Mouse (Mus musculus): ENCODE data around the gene Nrd1.

Nrd1 gene

GRCm38 (mm10) chr4:108999999-109000950 is at the start of gene Nrd1:
Nrd1 (plus strand) TSS chr4:109000655.
- DNase-seq (ENCODE audit: low spot score), result peak; percentile 100

GRCm38 (mm10) chr4:108951663-108952062 is 48.8 kb upstream of the Nrd1 start:
- DNase-seq (ENCODE audit: low spot score), result no peak

DNA sequence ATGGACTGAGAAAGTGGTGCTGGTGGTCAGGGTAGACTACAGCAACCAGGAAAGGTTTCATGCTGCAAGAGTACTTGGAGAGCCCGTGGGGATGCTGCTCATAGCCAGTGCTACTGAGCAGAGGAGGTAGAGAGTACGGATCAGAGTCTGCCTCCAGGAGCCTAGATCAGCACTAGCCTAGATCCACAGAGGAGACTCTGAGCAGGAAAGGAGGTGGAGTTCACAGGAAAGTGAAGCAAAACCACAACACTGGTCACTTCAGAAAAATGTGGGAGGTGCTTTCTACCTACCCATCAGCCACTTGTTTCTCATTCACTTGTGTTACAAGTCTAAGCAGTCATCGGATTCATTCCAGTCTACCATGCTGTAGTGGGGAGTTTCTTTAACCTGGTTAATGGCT is 40.8 kb upstream of the Nrd1 start:
- DNase-seq (ENCODE audit: low spot score), result no peak

- no peak for DNase-seq (ENCODE audit: low spot score)
These were observed 39.6 kb upstream of the Nrd1 start for GRCm38 (mm10) chr4:108960619-108961460.

DNA sequence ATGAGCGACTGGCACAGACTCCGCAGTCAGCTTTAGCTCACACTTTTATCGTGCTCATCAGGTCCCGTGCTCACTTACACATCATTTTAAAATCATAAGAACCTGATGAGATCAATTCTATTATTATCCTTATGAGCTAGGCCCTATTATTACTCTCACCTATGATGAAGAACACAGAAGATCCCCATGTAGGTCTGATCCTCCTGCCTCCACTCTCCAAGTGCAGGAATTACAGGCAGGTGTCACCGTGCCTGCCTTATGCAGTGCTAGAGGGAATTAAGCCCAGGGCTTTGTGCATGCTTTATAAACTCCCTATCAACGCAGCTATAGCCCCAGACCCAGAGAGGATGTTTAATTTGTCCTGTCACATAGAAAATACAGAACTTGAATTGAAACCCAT is 37.4 kb upstream of the Nrd1 start:
- DNase-seq (ENCODE audit: low spot score), result no peak

GRCm38 (mm10) chr4:108969517-108969916 is 30.9 kb upstream of the Nrd1 start:
- no peak for DNase-seq (ENCODE audit: low spot score)

DNA sequence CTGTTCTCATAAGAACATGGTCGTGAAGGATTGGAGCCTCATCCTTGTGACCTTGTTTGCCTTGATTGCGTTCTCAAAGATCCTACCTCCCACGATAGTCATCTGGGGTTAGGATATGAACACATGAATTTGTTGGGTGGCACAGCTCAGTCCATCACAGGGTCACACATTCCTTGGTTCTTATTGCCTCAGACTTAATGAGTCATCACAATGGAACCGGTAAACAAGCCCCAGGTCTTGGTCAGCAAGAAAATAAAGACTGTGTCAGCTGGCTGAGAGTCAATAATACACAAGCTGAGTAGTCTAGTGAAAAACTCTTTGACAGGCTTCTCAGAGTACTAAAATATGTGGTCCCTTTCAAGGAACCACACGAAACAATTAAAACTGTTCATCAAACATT is 29.4 kb upstream of the Nrd1 start:
- DNase-seq (ENCODE audit: low spot score), result no peak

DNA sequence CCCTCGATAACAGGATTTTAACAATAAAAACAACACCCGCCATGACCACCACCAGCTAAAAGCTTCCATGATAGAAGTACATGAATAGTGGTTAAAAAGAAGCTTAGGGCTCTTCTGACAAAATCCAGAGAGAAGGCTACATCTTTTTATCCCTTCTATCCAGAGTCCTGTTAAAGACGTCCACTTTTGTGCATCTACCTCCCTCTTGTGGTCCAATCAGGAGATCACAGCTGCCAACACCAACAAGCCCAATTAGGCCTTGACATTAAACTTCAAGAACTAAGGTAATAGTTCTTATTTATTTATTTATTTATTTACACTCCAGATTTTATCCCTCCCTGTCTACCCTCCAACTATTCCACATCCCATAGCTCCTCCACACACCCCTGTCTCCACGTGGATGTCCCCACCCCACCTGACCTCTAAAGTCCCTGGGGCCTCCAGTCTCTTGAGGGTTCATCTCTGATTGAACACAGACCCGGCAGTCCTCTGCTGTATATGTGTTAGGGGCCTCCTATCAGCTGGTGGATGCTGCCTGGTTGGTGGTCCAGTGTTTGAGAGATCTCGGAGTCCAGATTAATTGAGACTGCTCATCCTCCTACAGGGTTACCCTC is 23.9 kb upstream of the Nrd1 start:
- peak; percentile 44 for DNase-seq (ENCODE audit: low spot score)

DNA sequence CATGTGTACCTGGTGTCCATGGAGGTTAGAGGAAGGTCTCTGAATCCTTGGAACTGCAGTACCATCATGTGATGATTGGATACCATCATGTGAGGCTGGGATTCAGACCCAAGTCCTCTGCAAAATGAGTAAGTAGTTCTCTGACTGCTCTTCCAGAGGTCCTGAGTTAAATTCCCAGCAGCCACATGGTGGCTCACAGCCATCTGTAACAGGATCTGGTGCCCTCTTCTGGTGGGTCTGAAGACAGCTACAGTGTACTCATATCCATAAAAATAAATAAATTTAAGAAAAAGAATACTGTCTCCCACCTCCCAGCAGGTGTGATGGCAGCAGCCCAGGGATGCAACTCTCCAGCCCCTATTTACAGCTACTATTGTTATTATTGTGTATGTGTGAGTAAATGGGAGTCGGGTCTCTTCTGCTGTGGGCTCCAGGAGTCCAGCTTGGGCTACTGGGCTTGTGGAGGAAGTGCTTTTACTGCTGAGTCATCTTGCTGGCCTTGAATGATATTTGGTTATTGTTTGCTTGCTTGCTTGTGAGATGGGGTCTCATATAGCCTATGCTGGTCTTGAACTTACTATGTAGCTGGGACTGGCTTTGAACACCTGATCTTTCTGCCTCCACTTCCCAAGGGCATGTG is 13.5 kb upstream of the Nrd1 start:
- no peak for DNase-seq (ENCODE audit: low spot score)

GRCm38 (mm10) chr4:108987473-108987842 is 13.0 kb upstream of the Nrd1 start:
- no peak for DNase-seq (ENCODE audit: low spot score)

GRCm38 (mm10) chr4:108989430-108989829 is 11.0 kb upstream of the Nrd1 start:
- DNase-seq (ENCODE audit: low spot score), result no peak

DNA sequence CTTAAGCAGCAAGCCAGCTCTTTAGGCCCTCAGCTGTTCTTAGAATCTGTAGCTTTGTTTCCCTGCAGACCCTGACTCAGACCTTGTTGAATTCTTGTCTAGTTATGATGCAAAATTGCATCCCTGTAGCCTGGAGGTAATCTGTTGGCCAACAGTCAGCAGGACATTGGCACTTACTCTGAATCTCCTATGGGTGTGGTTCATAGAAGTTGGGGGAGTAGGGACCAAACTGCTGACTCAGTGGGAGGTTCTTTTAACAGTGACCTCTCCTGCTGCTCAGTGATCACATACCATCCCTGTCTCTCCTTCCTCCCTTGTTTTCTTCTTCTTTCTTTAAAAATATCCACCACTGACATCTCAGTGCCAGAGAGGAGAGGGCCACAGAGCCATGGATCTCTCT is 10.4 kb upstream of the Nrd1 start:
- no peak for DNase-seq (ENCODE audit: low spot score)

- DNase-seq (ENCODE audit: low spot score), result no peak
These were observed 9.9 kb upstream of the Nrd1 start for GRCm38 (mm10) chr4:108990571-108990970.

DNA sequence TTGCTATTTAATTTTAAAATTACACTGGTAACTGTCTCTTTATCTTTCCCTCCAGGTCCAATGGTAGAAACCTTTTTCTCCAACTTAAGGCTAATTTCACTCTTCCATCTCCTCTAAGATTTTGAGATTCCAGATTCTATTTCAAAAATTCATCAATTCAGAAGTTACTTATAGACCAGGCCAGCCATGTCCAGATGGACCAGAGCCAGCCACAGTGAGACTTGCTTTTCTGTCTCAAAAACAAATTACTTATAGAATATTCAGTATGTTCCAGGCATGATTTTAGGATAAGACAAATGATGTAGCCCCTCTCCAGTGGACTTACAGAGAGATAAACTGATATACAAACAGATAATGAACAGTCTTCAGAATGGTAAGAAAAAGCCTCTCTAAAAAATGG is 8.6 kb upstream of the Nrd1 start:
- no peak for DNase-seq (ENCODE audit: low spot score)

- DNase-seq (ENCODE audit: low spot score), result no peak
These were observed 7.5 kb upstream of the Nrd1 start for GRCm38 (mm10) chr4:108992978-108993377.

DNA sequence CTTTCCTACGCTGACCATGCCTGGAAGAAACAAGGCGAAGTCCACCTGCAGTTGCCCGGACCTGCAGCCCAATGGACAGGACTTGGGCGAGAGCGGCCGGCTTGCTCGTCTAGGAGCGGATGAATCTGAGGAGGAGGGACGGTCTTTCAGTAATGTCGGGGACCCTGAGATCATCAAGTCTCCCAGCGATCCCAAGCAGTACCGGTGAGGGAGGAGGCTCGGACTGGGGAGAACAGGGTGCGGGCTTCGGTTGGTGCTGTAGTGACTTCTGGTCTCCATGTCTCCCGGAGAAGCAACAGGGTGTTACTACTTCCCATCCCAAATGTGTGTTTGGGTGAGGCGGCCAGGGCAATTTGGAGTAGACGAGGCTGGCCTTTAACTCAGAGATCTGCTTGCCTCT is 506 bp downstream of the Nrd1 start:
- DNase-seq (ENCODE audit: low spot score), result no peak

GRCm38 (mm10) chr4:109008046-109008445 is 7.6 kb downstream of the Nrd1 start:
- no peak for DNase-seq (ENCODE audit: low spot score)

DNA sequence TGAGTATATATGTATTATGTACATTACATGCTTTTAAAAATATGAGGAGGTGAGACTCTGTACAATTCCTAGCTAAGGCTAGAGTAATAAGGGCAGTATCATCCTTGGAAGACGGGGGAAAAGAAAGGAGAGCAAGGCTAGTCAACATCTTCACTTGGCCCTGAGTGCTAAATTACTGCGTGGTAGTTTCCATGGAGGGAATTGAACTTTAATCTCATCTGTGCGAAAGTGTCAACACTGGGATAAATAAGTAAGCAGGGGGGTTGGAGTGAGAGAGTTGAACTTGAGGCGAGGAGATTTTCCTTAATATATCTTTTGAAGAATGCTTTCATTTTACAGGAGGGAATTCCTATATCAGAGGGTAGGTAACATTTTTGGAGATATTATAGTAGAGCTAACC is 13.6 kb downstream of the Nrd1 start:
- DNase-seq (ENCODE audit: low spot score), result no peak

DNA sequence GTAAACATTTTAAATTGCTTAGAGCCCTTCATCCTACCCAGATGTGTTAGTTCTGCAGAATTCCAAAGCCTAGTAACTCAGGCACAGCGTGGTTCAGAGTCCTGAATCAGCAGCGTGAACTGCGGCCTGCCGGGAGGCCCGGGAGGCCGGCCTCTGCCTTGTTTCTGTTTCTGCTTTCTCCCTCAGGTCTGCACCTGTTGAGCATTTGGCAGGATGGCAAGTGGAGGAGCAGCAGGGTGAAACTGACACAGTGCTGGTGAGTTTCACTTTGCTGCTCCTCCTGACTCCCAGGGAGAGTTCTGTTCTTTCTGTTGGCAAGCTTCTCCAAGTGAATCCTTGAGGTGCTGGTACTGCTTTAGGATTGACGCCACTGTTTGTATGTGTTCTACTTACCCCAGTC is 17.0 kb downstream of the Nrd1 start:
- no peak for DNase-seq (ENCODE audit: low spot score)

DNA sequence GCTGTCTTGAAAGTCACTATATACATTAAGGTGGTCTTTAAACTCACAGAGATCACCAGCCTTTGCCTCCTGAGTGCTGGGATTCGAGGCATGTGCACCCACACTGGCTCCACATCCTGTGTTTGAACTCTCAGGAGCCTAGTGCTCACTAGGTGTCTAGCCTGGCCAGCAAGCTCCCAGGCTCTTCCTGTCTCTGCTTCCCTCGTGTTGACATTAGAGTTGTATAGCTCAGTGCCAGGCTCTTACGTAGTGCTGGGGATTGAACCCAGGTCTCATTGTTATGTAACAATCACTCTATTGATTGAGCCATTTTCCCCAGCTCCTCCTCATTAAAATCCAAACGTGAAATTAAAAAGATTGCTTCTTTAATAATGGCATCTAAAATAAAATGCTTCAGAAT is 18.8 kb downstream of the Nrd1 start:
- DNase-seq (ENCODE audit: low spot score), result no peak

- DNase-seq (ENCODE audit: low spot score), result peak; percentile 41
These were observed 21.5 kb downstream of the Nrd1 start for GRCm38 (mm10) chr4:109021976-109022375.

DNA sequence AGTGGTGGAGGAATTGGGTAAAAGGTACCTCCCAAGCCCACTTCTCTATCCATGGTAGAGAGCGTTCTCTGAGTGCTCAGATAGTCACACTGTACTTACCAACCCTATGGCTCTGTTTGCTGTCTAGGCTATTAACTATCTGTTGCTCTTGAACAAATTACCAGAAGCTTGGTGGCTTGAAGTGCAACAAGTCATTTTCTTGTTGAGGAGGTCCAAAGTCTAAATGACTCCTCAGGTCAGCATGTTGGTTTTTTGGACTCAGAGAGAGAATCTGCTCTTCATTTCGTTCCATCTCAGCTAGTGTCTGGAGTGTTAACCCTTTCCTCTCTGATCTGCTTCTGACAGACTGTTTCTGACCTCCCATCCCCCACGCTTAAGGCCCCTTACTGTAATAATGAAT is 24.6 kb downstream of the Nrd1 start:
- no peak for DNase-seq (ENCODE audit: low spot score)

All from lung, postnatal 25 days (tissue).